Mouse (Mus musculus) G1E (cell line): ENCODE results near the gene Stip1.
"Not testable (repeated sequence)": the region's sequence is repeated elsewhere in the genome, so short reads cannot be mapped to it uniquely, and the experiment has no call there.

ENCODE experiments used
- CTCF ChIP-seq: IDR thresholded peaks from 2 replicates; pipeline ENCODE4 v1.5.1; 2012; ENCODE audit warnings: low read depth, low read length, inconsistent platforms, mixed read lengths
- GATA1 ChIP-seq: IDR thresholded peaks from 2 replicates; pipeline ENCODE4 v1.6.1; 2012; ENCODE audit warnings: borderline replicate concordance, low read length, inconsistent platforms, mixed read lengths
- POLR2AphosphoS5 ChIP-seq: IDR thresholded peaks from 2 replicates; pipeline ENCODE4 v1.6.1; 2012; ENCODE audit warnings: low read depth, low read length, inconsistent platforms; ENCODE audit not compliant: insufficient replicate concordance
- TAL1 ChIP-seq: conservative IDR thresholded peaks from 2 replicates; pipeline ENCODE4 v1.6.1; 2012; ENCODE audit warnings: low read depth, low read length, inconsistent platforms, mixed read lengths

DNA sequence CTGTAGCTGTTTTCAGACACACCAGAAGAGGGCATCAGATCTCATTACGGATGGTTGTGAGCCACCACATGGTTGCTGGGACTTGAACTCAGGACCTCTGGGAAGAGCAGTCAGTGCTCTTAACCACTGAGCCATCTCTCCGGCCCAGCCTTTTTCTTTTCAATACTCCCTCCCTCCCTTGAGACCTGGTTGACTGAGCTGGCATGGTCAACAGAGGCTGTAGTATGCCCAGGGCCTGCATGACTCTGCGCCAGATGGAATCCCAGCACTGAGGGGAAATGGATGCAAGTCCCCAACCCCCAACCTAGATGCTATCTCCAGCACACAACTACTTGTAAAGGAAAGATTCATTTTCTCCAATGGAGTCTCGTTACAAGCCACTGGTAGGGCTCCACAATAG lies 13.6 kb upstream of the Stip1 start:
- not testable (repeated sequence) for TF ChIP-seq CTCF, GATA1, TAL1, POLR2AphosphoS5
